ENCODE assay signal across 16 mouse cellular contexts in the genomic region with DNA sequence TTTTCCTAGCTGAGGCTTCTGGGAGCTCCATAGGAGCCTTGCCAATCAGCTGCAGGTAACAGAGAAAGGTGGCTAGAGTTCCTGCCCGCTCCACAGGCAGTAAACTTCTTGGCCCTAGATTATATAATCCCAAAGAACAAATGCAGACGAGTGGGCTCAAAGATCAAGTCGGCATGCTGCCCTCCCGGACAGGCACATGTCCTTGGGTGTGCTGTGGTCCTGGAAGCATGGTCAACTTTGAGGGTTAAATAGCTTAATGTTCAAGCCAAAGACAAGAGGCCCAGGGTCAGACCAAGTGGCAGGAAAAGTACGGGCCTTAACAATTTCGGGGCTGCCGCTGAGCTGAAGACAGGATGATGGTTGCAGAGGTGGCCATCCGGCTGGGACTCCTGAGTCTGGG. TPM values are rescaled to one million over a fixed set of nuclear protein-coding genes. Genes with fewer than 3 reads are reported as not detected.
DNase-seq lines count a peak whose midpoint lies in the region; ATAC-seq and TF ChIP-seq lines count a peak whose summit lies in the region.
"Had no signal": no experiment of that assay in that cellular context is flagged by ENCODE, and none has a peak within 500 bp of the region (broad histone marks: within the 10 kb centered on the region; RNA-seq: fewer than 3 reads in every experiment).

No protein-coding gene starts in this region.

- peak overlapping the region; percentile 18; the same call in 1 of the 2 replicates for H3K9ac ChIP-seq in lung, embryonic 14.5 days
- peak overlapping the region; percentile 75 for H3K9ac ChIP-seq in intestine, embryonic 16.5 days (ENCODE audit: low read depth, low read length)
- peak overlapping the region; percentile 56 for H3K9ac ChIP-seq in kidney, embryonic 16.5 days (replicated peaks; ENCODE audit: low read length)
- no peak overlapping the region for H3K9ac ChIP-seq in stomach, embryonic 15.5 days
- H3K9ac ChIP-seq: hindbrain, embryonic 12.5 days; neural tube, embryonic 13.5 days had no signal

- ATAC-seq in lung, embryonic 14.5 days (ENCODE audit: insufficient read depth): no peak
- ATAC-seq in intestine, embryonic 16.5 days: no peak
- 0 out of 2 replicates have a peak, but pooled peaks have one; percentile 9 for ATAC-seq in kidney, embryonic 16.5 days (ENCODE audit: low FRiP score, low TSS enrichment)
- ATAC-seq in stomach, embryonic 15.5 days (ENCODE audit: insufficient read depth, low FRiP score, low read depth): no peak

- peaks cover 12% of the 10 kb centered on the region; the same call in 1 of the 2 replicates for H3K4me1 ChIP-seq in lung, embryonic 14.5 days (ENCODE audit: insufficient read depth)
- peaks cover 32% of the 10 kb centered on the region for H3K4me1 ChIP-seq in intestine, embryonic 16.5 days (ENCODE audit: control insufficient read depth, insufficient read depth, low read length)
- H3K4me1 ChIP-seq in kidney, embryonic 16.5 days (ENCODE audit: insufficient read depth, low read length): peaks cover 42% of the 10 kb centered on the region
- H3K4me1 ChIP-seq in stomach, embryonic 15.5 days: peaks cover 23% of the 10 kb centered on the region

- TF ChIP-seq CTCF in lung, embryonic 14.5 days (IDR thresholded peaks at IDR 0.05; ENCODE audit: low read depth): no peak

- no peaks in the 10 kb centered on the region for H3K9me3 ChIP-seq in lung, embryonic 14.5 days (ENCODE audit: low read depth, low read length)
- H3K9me3 ChIP-seq in intestine, embryonic 16.5 days (ENCODE audit: control insufficient read depth, low read length): no peaks in the 10 kb centered on the region
- H3K9me3 ChIP-seq in kidney, embryonic 16.5 days (ENCODE audit: low read length): no peaks in the 10 kb centered on the region
- H3K9me3 ChIP-seq in stomach, embryonic 15.5 days: no peaks in the 10 kb centered on the region
- H3K9me3 ChIP-seq: hindbrain, embryonic 12.5 days; neural tube, embryonic 13.5 days had no signal

- H3K27me3 ChIP-seq in lung, embryonic 14.5 days (ENCODE audit: insufficient read depth, low read length): peaks cover 5% of the 10 kb centered on the region; the same call in 1 of the 2 replicates
- H3K27me3 ChIP-seq in intestine, embryonic 16.5 days (replicated peaks; ENCODE audit: control insufficient read depth, insufficient read depth, low read length): no peaks in the 10 kb centered on the region
- H3K27me3 ChIP-seq in kidney, embryonic 16.5 days (ENCODE audit: insufficient read depth, low read length): no peaks in the 10 kb centered on the region
- no peaks in the 10 kb centered on the region for H3K27me3 ChIP-seq in stomach, embryonic 15.5 days (replicated peaks)
- H3K27me3 ChIP-seq: Patski had no signal

- H3K36me3 ChIP-seq in lung, embryonic 14.5 days (ENCODE audit: insufficient read depth): peaks cover 47% of the 10 kb centered on the region
- peaks cover 5% of the 10 kb centered on the region; the same call in 1 of the 2 replicates for H3K36me3 ChIP-seq in intestine, embryonic 16.5 days (ENCODE audit: control insufficient read depth, insufficient read depth, low read length)
- peaks cover 25% of the 10 kb centered on the region for H3K36me3 ChIP-seq in kidney, embryonic 16.5 days (ENCODE audit: insufficient read depth, low read length)
- H3K36me3 ChIP-seq in stomach, embryonic 15.5 days: peaks cover 8% of the 10 kb centered on the region; the same call in 1 of the 2 replicates

- peak overlapping the region; percentile 23; the same call in 1 of the 2 replicates for H3K4me2 ChIP-seq in lung, embryonic 14.5 days
- peak overlapping the region; percentile 42 for H3K4me2 ChIP-seq in intestine, embryonic 16.5 days (ENCODE audit: low read depth, low read length)
- H3K4me2 ChIP-seq in kidney, embryonic 16.5 days (replicated peaks; ENCODE audit: low read depth, low read length): no peak overlapping the region
- H3K4me2 ChIP-seq in stomach, embryonic 15.5 days: peak overlapping the region; percentile 20
- H3K4me2 ChIP-seq: hindbrain, embryonic 12.5 days; neural tube, embryonic 13.5 days had no signal

- H3K4me3 ChIP-seq in lung, embryonic 14.5 days (ENCODE audit: low read depth, low read length): no peak overlapping the region
- H3K4me3 ChIP-seq in intestine, embryonic 16.5 days (ENCODE audit: low read length): peak overlapping the region; percentile 20; the same call in 1 of the 2 replicates
- no peak overlapping the region for H3K4me3 ChIP-seq in kidney, embryonic 16.5 days (ENCODE audit: low read length)
- H3K4me3 ChIP-seq in stomach, embryonic 15.5 days (replicated peaks): no peak overlapping the region
- H3K4me3 ChIP-seq: hindbrain, embryonic 12.5 days; neural tube, embryonic 13.5 days had no signal

- H3K27ac ChIP-seq in lung, embryonic 14.5 days (ENCODE audit: low read depth): peak overlapping the region; percentile 93
- peak overlapping the region; percentile 83 for H3K27ac ChIP-seq in intestine, embryonic 16.5 days (ENCODE audit: low read length)
- H3K27ac ChIP-seq in kidney, embryonic 16.5 days (ENCODE audit: low read length): peak overlapping the region; percentile 97
- H3K27ac ChIP-seq in stomach, embryonic 15.5 days: peak overlapping the region; percentile 93
- H3K27ac ChIP-seq: neural tube, embryonic 13.5 days had no signal

- no peak for DNase-seq in lung, embryonic 14.5 days
- DNase-seq in lung, postnatal 14 days: no peak
- no peak for DNase-seq in spleen, postnatal 10 days (ENCODE audit: low spot score in 2 of 2)
- no peak for DNase-seq in gastrocnemius, postnatal 10 days
- DNase-seq in cerebellum, adult 8-10 months: no peak
- DNase-seq: adrenal gland, postnatal 36 days; B cell, adult 2 months; cerebellum, postnatal 10 days had no signal

- 71% methylated on average over 8 of the region's 8 CpGs for WGBS in lung, embryonic 14.5 days
- 64% methylated on average over 8 of the region's 8 CpGs for WGBS in intestine, embryonic 16.5 days
- 77% methylated on average over 8 of the region's 8 CpGs for WGBS in kidney, embryonic 16.5 days
- 73% methylated on average over 8 of the region's 8 CpGs for WGBS in stomach, embryonic 15.5 days

RNA-seq across cellular contexts. Expression of gene Prss8, which starts 3.8 kb away (rescaled TPM):
- polyA plus RNA-seq in lung, embryonic 14.5 days (2014; fragmentation: Nextera tagmentation; extraction: Ambion mirVana): 48.8 and 51.7 TPM in 2 replicates
- 82.2 and 90.8 TPM in 2 replicates for polyA plus RNA-seq in intestine, embryonic 16.5 days (2015; fragmentation: Nextera tagmentation; extraction: Ambion mirVana)
- 93.2 and 98.7 TPM in 2 replicates for polyA plus RNA-seq in kidney, embryonic 16.5 days (2015; fragmentation: Nextera tagmentation; extraction: Ambion mirVana)
- polyA plus RNA-seq in stomach, embryonic 15.5 days (2015; fragmentation: Nextera tagmentation; extraction: Ambion mirVana): 61.2 and 70.2 TPM in 2 replicates
- total RNA-seq in gastrocnemius, postnatal 10 days (2021): not detected
- total RNA-seq: adrenal gland, postnatal 36 days; granulocyte monocyte progenitor cell, adult 5-6 weeks; monocyte, adult 5-6 weeks had no signal

RNA-seq across cellular contexts. Expression of gene Kat8, which starts 13.8 kb away (rescaled TPM):
- polyA plus RNA-seq in lung, embryonic 14.5 days (2014; fragmentation: Nextera tagmentation; extraction: Ambion mirVana): 39.5 and 42.8 TPM in 2 replicates
- polyA plus RNA-seq in intestine, embryonic 16.5 days (2015; fragmentation: Nextera tagmentation; extraction: Ambion mirVana): 27.3 and 29.2 TPM in 2 replicates
- polyA plus RNA-seq in kidney, embryonic 16.5 days (2015; fragmentation: Nextera tagmentation; extraction: Ambion mirVana): 42.7 and 44.4 TPM in 2 replicates
- polyA plus RNA-seq in stomach, embryonic 15.5 days (2015; fragmentation: Nextera tagmentation; extraction: Ambion mirVana): 35.0 and 35.6 TPM in 2 replicates
- 10 to 100 TPM; 12.9 to 16.7 TPM for total RNA-seq in gastrocnemius, postnatal 10 days (2021)

RNA-seq across cellular contexts. Expression of gene Prss36, which starts 20.5 kb away (rescaled TPM):
- polyA plus RNA-seq in lung, embryonic 14.5 days (2014; fragmentation: Nextera tagmentation; extraction: Ambion mirVana): 9.2 and 9.7 TPM in 2 replicates
- polyA plus RNA-seq in intestine, embryonic 16.5 days (2015; fragmentation: Nextera tagmentation; extraction: Ambion mirVana): 9.6 and 10.3 TPM in 2 replicates
- polyA plus RNA-seq in kidney, embryonic 16.5 days (2015; fragmentation: Nextera tagmentation; extraction: Ambion mirVana): 15.2 TPM in 2 replicates
- 10.8 and 10.9 TPM in 2 replicates for polyA plus RNA-seq in stomach, embryonic 15.5 days (2015; fragmentation: Nextera tagmentation; extraction: Ambion mirVana)
- 1 to 10 TPM; 6.6 to 7.9 TPM for total RNA-seq in gastrocnemius, postnatal 10 days (2021)
- total RNA-seq: monocyte, adult 5-6 weeks had no signal

RNA-seq across cellular contexts. Expression of gene Bckdk, which starts 22.2 kb away (rescaled TPM):
- 152 and 169 TPM in 2 replicates for polyA plus RNA-seq in lung, embryonic 14.5 days (2014; fragmentation: Nextera tagmentation; extraction: Ambion mirVana)
- polyA plus RNA-seq in intestine, embryonic 16.5 days (2015; fragmentation: Nextera tagmentation; extraction: Ambion mirVana): 184 and 198 TPM in 2 replicates
- 155 and 156 TPM in 2 replicates for polyA plus RNA-seq in kidney, embryonic 16.5 days (2015; fragmentation: Nextera tagmentation; extraction: Ambion mirVana)
- polyA plus RNA-seq in stomach, embryonic 15.5 days (2015; fragmentation: Nextera tagmentation; extraction: Ambion mirVana): 145 and 157 TPM in 2 replicates
- total RNA-seq in gastrocnemius, postnatal 10 days (2021): 10 to 100 TPM; 84.9 to 89.6 TPM

RNA-seq across cellular contexts. Expression of gene Vkorc1, which starts 30.6 kb away (rescaled TPM):
- polyA plus RNA-seq in lung, embryonic 14.5 days (2014; fragmentation: Nextera tagmentation; extraction: Ambion mirVana): 127 and 129 TPM in 2 replicates
- 260 and 261 TPM in 2 replicates for polyA plus RNA-seq in intestine, embryonic 16.5 days (2015; fragmentation: Nextera tagmentation; extraction: Ambion mirVana)
- polyA plus RNA-seq in kidney, embryonic 16.5 days (2015; fragmentation: Nextera tagmentation; extraction: Ambion mirVana): 163 and 168 TPM in 2 replicates
- polyA plus RNA-seq in stomach, embryonic 15.5 days (2015; fragmentation: Nextera tagmentation; extraction: Ambion mirVana): 186 and 190 TPM in 2 replicates
- total RNA-seq in gastrocnemius, postnatal 10 days (2021): 10 to 100 TPM; 36.8 to 48.9 TPM
